Comparison of ENCODE assay signal across 9 mouse cellular contexts in the genomic region with DNA sequence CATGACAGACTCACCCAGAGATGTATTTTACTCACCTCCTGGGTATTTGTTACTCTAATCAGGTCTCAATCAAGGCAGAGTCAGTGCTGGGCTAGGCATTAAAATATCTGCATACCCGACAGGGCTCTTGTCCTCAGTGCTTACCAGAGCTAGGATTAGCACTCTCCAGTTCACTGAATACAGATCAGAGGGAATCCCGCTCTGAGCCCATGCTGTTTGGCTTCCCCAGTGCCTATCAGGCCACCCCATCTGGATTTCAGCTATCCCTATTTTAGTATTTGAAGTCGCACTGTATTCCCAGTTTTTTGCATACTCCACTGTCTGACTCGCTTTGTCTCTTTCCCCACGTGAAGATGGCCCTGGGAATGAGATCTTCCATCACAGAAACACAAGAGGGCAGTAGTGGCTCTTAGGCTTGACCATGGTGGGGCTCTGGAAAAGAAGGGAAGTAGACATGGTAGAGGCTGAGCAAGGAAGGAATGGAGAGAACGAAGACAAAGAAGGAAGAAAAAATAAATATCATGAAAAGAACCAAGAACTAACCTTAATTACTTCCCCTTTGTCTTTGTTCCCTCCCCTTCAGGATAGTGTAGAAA.
DNase-seq lines count a peak whose midpoint lies in the region; ATAC-seq and TF ChIP-seq lines count a peak whose summit lies in the region.
"Had no signal": no experiment of that assay in that cellular context is flagged by ENCODE, and none has a peak within 500 bp of the region (broad histone marks: within the 10 kb centered on the region; RNA-seq: fewer than 3 reads in every experiment).

No protein-coding gene starts in this region.

- no peak for TF ChIP-seq EP300 in stomach, postnatal 0 days (optimal IDR thresholded peaks at IDR 0.05)

- no peaks in the 10 kb centered on the region for H3K36me3 ChIP-seq in embryonic facial prominence, embryonic 10.5 days (replicated peaks)
- no peaks in the 10 kb centered on the region for H3K36me3 ChIP-seq in hindbrain, embryonic 15.5 days
- no peaks in the 10 kb centered on the region for H3K36me3 ChIP-seq in stomach, postnatal 0 days (ENCODE audit: control insufficient read depth, insufficient read depth, low read length)

- peak; percentile 89 for TF ChIP-seq CTCF in stomach, postnatal 0 days (IDR thresholded peaks at IDR 0.05; ENCODE audit: low read depth)

- H3K27me3 ChIP-seq in embryonic facial prominence, embryonic 10.5 days (replicated peaks; ENCODE audit: low read depth, poor library complexity, severe bottlenecking) = no peaks in the 10 kb centered on the region
- H3K27me3 ChIP-seq in hindbrain, embryonic 15.5 days = no peaks in the 10 kb centered on the region
- H3K27me3 ChIP-seq in stomach, postnatal 0 days (ENCODE audit: control insufficient read depth, insufficient read depth, low read length) = no peaks in the 10 kb centered on the region

- no peaks in the 10 kb centered on the region for H3K9me3 ChIP-seq in embryonic facial prominence, embryonic 10.5 days
- H3K9me3 ChIP-seq in hindbrain, embryonic 15.5 days = no peaks in the 10 kb centered on the region
- H3K9me3 ChIP-seq in stomach, postnatal 0 days (ENCODE audit: control insufficient read depth, low read length) = no peaks in the 10 kb centered on the region

- H3K9ac ChIP-seq in hindbrain, embryonic 15.5 days = no peak overlapping the region
- 0 out of 2 replicates have a peak overlapping the region, but pooled peaks have one; percentile 14 for H3K9ac ChIP-seq in stomach, postnatal 0 days (ENCODE audit: low read length)

- no peak overlapping the region for H3K4me2 ChIP-seq in hindbrain, embryonic 15.5 days
- no peak overlapping the region for H3K4me2 ChIP-seq in stomach, postnatal 0 days (replicated peaks; ENCODE audit: low read depth)

- H3K4me1 ChIP-seq in embryonic facial prominence, embryonic 10.5 days = no peaks in the 10 kb centered on the region
- H3K4me1 ChIP-seq in hindbrain, embryonic 15.5 days (replicated peaks) = no peaks in the 10 kb centered on the region
- H3K4me1 ChIP-seq in stomach, postnatal 0 days (replicated peaks; ENCODE audit: control insufficient read depth, insufficient read depth) = no peaks in the 10 kb centered on the region

- DNase-seq in cerebellum, postnatal 36 days = no peak
- peak; percentile 11 for DNase-seq in WW6 (ENCODE audit: low read depth, low spot score)
- DNase-seq in embryonic facial prominence, embryonic 10.5 days (ENCODE audit: low spot score) = peak; percentile 24
- peak; percentile 42 for DNase-seq in lung, postnatal 14 days
- peak; percentile 39 for DNase-seq in stomach, postnatal 0 days (ENCODE audit: low spot score)
- DNase-seq in gastrocnemius, adult 8-10 months (ENCODE audit: low spot score in 2 of 2) = no peak

- WGBS in embryonic facial prominence, embryonic 10.5 days = 18% methylated on average over 6 of the region's 6 CpGs
- 26% methylated on average over 6 of the region's 6 CpGs for WGBS in hindbrain, embryonic 15.5 days
- WGBS in stomach, postnatal 0 days = 31% methylated on average over 6 of the region's 6 CpGs

- no peak overlapping the region for H3K4me3 ChIP-seq in embryonic facial prominence, embryonic 10.5 days
- H3K4me3 ChIP-seq in hindbrain, embryonic 15.5 days = no peak overlapping the region
- no peak overlapping the region for H3K4me3 ChIP-seq in stomach, postnatal 0 days (ENCODE audit: low read depth, low read length)
- H3K4me3 ChIP-seq: erythroblast, embryonic 14.5 days had no signal

- ATAC-seq in cerebellum, adult (ENCODE audit: insufficient number of reproducible peaks, low FRiP score, low TSS enrichment) = 0 out of 2 replicates have a peak, but pooled peaks have one; percentile 24
- 0 out of 2 replicates have a peak, but pooled peaks have one; percentile 19 for ATAC-seq in hindbrain, embryonic 15.5 days (ENCODE audit: low FRiP score, low read depth)
- peak; percentile 82 for ATAC-seq in stomach, postnatal 0 days (ENCODE audit: low FRiP score, low TSS enrichment)

- no peak overlapping the region for H3K27ac ChIP-seq in embryonic facial prominence, embryonic 10.5 days (replicated peaks)
- no peak overlapping the region for H3K27ac ChIP-seq in hindbrain, embryonic 15.5 days (replicated peaks)
- peak overlapping the region; percentile 81 for H3K27ac ChIP-seq in stomach, postnatal 0 days (replicated peaks)

Comparison
In these comparisons a context has a peak if more than half of its experiments do, and no peak if none do; other contexts are left out.
1. ATAC-seq: peak in every context shown above with its lines; median percentile 82 in stomach, postnatal 0 days; 24 in cerebellum, adult; 19 in hindbrain, embryonic 15.5 days.
2. DNase-seq: peak in WW6 (single experiment), embryonic facial prominence, embryonic 10.5 days (single experiment), lung, postnatal 14 days (single experiment) and stomach, postnatal 0 days (single experiment); none in cerebellum, postnatal 36 days (0 of 2) and gastrocnemius, adult 8-10 months (0 of 2).